Mouse (Mus musculus) common myeloid progenitor, adult 5-6 weeks (primary cell): Measurements from ENCODE around the gene Arhgap10. TPM values are rescaled to one million over a fixed set of nuclear protein-coding genes. Genes with fewer than 3 reads are reported as not detected.

Experiments used
- ATAC-seq: replicated peaks from 2 replicates; pipeline ENCODE4 v1.8.0; 2016; ENCODE audit warnings: low read depth, mild to moderate bottlenecking, moderate TSS enrichment, inconsistent platforms; ENCODE audit not compliant: poor library complexity, severe bottlenecking
- total RNA-seq: library from RNA; stranded (forward); fragments of 200-1000, 187-1606 nt; gene quantifications from 2 replicates; pipeline ENCODE4 v1.2.3, GENCODE M21; 2017

Gene Arhgap10
- total RNA-seq, 1 experiment from 2014 or later: 30.7 TPM

GRCm38 (mm10) chr8:77257085-77257451, 260.7 kb downstream of the Arhgap10 start:
- ATAC-seq: no peak

DNA sequence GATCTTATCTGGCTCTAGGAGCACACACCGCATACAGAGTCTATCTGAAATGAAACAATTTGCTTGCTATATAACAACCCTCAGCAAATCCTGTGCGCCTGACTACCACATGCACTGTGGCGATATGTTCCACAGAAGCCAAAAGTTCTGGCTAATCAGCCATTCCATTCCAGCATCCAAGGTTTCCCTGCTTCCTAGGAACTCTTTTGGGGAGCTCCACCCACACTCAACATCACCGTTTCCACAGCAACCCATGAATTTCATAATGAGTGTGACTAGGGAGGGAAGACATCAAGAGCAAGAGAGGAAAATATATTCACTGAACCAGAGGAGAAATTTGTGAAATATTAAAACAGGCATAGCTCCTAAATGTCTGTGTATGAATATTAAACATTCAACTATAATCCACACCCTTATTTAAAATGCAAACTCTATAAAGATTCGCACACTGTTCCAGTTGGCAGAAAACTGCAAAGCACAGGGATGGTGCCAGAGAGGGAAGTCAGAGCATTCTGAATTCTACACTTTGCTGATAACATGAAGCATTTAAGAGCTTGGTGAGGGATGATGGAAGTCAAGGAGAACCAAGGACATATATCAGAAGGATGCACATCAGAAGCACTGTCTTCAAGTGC, 261.2 kb downstream of the Arhgap10 start:
- ATAC-seq: no peak

DNA sequence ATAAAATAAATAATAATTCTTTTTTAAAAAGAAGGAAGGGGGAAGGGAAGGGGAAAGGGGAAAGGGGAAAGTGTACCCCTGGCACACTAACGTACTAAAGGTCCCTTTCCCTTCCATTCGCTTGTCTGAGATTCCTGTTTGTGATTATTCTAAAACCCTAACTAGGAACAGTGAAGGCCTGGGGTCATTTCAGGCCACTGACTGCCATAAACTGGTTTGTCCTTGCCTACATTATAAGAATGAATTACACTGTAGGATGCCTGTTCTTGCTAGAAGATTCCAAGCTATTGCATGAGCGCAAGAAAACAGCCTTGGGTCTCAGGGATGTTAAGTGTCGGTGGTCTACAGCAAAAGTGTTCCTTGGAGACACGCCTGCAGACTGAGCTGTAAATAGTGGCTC, 263.3 kb downstream of the Arhgap10 start:
- no peak for ATAC-seq

GRCm38 (mm10) chr8:77251134-77251533, 266.6 kb downstream of the Arhgap10 start:
- ATAC-seq: no peak

DNA sequence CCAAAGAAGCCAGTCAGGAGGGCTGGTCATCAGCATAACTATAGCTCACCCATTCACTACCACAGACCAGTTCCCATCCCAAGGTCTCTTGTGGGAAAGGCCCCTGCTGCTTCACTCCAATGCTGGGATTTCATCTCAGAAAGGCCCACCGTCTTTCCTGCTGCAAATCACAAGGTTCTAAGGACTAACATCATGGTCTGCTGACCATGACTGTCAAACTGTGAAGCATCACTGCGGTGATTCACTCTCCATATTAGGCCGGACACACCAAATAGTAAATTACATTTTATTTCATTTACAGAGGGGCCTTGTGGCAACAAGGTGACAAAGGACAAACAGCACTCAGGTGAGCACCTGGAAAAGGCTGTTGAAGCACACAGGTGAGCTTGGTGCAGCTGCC, 267.7 kb downstream of the Arhgap10 start:
- ATAC-seq: no peak

DNA sequence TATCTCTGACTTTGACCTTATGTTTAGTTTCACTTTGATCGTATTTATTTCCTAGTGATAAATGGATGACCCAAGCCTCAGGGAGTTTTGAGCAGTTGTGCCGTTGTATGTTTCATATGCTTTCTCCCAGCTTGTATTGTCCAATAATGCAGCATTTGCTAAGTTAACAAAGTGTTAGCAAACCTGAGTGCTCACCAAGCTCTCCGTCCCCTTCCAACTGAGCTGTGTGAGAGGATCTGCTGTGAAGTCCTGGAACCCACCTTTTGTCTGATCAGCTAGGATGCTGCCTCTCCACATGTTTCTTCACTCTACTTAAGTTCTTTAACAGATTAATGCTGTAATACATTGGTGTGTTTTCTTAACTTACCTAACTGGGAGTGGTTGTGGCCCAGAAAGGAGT, 276.4 kb downstream of the Arhgap10 start:
- no peak for ATAC-seq

DNA sequence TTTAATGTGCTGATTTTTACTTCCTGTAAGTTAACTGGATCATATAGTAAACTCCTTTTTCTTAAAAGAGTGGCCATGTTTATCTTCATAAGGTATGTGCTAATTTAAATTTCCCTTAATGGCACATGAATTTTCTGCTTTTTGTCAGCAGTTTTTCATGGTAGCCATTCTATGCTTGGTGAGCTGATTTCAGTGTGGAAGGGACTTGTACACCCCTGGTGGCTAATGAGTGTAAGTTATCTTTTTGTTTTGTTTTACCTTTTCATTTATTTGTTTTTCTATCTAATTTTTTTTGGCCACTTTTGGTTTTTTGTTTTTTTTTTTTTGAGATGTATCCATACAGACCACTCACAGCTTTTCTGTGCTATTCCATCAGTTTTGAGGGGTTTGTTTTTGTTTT, 278.3 kb downstream of the Arhgap10 start:
- no peak for ATAC-seq

DNA sequence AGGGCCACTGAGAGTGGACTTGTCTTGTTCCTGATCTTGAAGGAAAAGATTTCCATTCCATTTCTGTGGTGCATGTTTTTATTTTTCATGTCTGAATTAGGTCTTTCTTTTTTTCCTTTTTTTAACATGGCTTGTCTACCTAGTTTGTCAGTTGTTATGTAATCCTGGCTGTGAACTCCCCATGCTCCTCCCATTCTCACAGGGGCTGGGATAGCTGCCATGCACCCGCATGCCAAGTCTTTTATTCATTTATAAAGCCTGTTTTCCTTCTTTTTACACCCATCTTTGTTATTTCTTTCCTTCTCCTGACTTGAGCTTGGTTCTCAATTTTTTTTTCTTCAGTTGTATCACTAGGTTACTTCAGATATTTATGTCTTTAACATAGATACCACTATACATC, 281.1 kb downstream of the Arhgap10 start:
- no peak for ATAC-seq

- no peak for ATAC-seq
These were observed 285.3 kb downstream of the Arhgap10 start for GRCm38 (mm10) chr8:77232411-77232810.

GRCm38 (mm10) chr8:77231834-77232233, 285.9 kb downstream of the Arhgap10 start:
- ATAC-seq: no peak

- no peak for ATAC-seq
These were observed 286.5 kb downstream of the Arhgap10 start for GRCm38 (mm10) chr8:77231211-77231610.

- ATAC-seq: no peak
These were observed 289.1 kb downstream of the Arhgap10 start for GRCm38 (mm10) chr8:77228688-77229087.

DNA sequence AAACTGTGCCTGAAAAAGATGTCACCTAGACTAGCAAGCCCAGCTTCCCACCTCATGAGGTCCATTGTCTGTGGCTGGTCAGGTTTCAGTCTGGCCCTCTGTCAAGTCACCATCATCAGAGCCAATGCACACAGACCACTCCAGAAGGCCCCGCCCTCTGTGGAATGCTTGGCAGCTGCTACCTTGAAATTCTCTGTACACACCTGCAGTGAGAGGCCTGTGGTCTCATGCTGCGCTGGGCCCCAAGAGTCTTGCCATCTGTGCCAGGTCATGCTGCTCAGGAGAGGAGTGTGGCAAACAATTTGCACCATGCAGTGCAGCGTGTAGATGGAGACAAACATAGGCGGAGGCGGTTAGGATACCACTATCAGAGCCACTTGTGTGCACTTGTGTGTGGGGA, 290.0 kb downstream of the Arhgap10 start:
- ATAC-seq: no peak

DNA sequence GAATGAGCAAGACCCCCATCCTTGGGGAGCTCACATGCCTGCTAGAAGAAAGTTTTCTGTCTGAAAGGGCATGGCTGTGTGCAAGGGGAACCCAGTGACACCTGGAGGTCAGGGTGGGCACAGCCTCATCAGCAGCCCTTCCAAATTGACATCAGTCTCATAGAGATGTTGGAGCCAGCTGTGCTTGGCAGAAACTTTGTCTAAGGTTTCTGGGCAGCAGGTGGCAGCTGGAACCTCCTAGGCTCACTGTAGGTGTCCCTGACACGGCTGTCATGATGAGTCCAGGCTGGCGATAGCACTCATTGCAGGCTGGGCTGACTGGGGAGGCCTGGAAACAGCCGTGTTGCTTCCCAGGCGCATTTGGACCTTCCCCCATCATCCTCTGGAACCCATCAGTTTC, 294.6 kb downstream of the Arhgap10 start:
- ATAC-seq: no peak

DNA sequence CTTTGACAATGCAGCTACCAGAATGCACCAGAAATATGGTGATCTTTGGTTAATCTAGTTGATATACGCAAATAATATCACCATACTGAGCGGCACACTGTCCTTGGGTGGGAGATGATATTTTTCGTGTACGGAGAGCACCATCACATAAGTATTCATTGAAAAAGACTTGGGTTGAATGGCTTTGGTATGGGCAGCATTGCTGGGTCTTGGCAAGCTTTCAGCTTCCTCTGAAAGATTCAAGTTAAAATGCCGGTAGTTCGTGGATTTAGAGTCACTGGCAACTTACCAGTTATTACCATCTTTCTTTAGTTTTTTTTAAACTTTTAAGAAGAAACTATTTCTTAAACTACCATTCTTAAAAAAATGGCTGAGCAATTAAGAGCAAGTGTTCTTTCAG, 302.6 kb downstream of the Arhgap10 start:
- ATAC-seq: no peak

GRCm38 (mm10) chr8:77214665-77215064, 303.1 kb downstream of the Arhgap10 start:
- no peak for ATAC-seq

DNA sequence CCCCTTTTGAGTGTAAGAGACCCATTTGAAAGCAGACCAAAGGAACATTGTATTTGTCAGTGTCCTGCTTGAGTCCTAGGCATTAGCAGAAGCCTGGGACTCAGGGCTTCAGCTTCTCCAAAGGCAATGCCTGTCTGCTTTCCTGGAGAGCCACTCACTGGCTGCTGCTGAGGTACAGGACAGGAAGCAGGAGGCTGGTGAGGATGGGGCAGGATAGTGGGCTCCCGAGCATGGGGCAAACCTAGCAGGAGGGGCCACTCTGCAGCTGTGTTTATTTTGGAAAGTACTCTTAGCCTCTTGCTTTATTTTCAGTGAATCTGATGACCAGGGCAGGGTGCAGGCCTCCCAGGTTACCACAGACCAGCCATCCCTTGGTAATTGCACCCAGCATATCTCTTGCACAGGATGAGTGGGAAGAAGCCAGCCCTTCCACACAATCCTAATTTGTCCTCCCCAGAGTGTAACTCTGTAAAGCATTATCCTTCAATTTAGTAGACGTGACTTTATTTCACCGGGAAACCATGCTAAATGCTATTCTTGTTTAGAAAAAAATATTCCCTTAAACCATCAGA, 303.8 kb downstream of the Arhgap10 start:
- ATAC-seq: no peak

DNA sequence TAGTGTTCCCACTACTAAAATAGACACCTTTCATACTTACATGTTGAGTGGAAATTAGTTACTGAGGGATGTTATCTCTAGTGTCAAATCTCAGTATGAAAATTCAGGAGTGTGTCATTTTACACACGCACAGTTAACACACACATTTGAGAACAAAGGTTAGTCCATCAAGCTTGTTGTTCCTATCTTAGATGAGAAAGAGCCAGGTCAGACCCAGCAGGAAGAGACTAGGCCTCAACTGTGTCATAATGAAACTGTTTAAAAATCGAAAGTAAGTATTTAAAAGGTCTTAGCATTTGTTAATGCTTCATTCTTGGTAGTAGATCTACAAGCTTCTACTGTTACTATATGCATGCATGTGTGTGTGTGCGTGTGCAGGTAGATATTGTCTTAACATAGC, 308.5 kb downstream of the Arhgap10 start:
- ATAC-seq: 0 out of 2 replicates have a peak, but pooled peaks have one; percentile 39
